Mouse (Mus musculus) ES-Bruce4 (cell line): ENCODE measurements around the gene Rmnd5a. TPM values are rescaled to one million over a fixed set of nuclear protein-coding genes. Genes with fewer than 3 reads are reported as not detected.

Source experiments
- H3K27ac ChIP-seq: 2 replicates; pipeline ENCODE4 v1.5.1; 2012; ENCODE audit warnings: low read length, inconsistent platforms; ENCODE audit not compliant: insufficient read depth
- H3K27me3 ChIP-seq: 2 replicates; pipeline ENCODE4 v1.6.1; 2012; ENCODE audit warnings: mild to moderate bottlenecking, low read length, inconsistent platforms; ENCODE audit not compliant: control insufficient read depth, poor library complexity, insufficient read depth, severe bottlenecking
- H3K36me3 ChIP-seq: 2 replicates; pipeline ENCODE4 v1.6.1; 2012; ENCODE audit warnings: inconsistent platforms, mild to moderate bottlenecking, low read length, moderate library complexity; ENCODE audit not compliant: control insufficient read depth, poor library complexity, insufficient read depth, severe bottlenecking
- H3K4me1 ChIP-seq: one replicate; pipeline ENCODE4 v1.8.1; 2011; ENCODE audit warnings: low read length; ENCODE audit not compliant: control insufficient read depth, insufficient read depth
- H3K4me3 ChIP-seq: 2 replicates; pipeline ENCODE4 v1.5.1; 2011; ENCODE audit warnings: low read depth, mild to moderate bottlenecking, low read length
- H3K9ac ChIP-seq: 2 replicates; pipeline ENCODE4 v1.6.1; 2012; ENCODE audit warnings: low read depth, mild to moderate bottlenecking, inconsistent platforms; ENCODE audit not compliant: poor library complexity, severe bottlenecking
- H3K9me3 ChIP-seq: replicated peaks from 2 replicates; pipeline ENCODE4 v1.6.1; 2012; ENCODE audit warnings: mild to moderate bottlenecking, low read length, inconsistent platforms; ENCODE audit not compliant: control insufficient read depth, poor library complexity, insufficient read depth, severe bottlenecking
- CTCF ChIP-seq: IDR thresholded peaks from one replicate; pipeline ENCODE4 v1.8.1; 2011; ENCODE audit warnings: low read depth, low read length
- EP300 ChIP-seq: IDR thresholded peaks from 2 replicates; pipeline ENCODE4 v1.6.1; 2011; ENCODE audit warnings: low read depth, low read length; ENCODE audit not compliant: insufficient read depth
- POLR2A ChIP-seq: IDR thresholded peaks from one replicate; pipeline ENCODE4 v1.8.1; 2011; ENCODE audit warnings: low read length; ENCODE audit not compliant: insufficient read depth
- polyA plus RNA-seq: library from polyadenylated mRNA; stranded (reverse); fragments of >200 nt; gene quantifications from 2 replicates; pipeline ENCODE4 v1.2.4, GENCODE M21; 2011; ENCODE audit warnings: low read depth; ENCODE audit not compliant: missing spikeins, insufficient read depth, insufficient read length

Gene Rmnd5a
- polyA plus RNA-seq, 1 experiment, result 86.1 TPM

- no peak overlapping the region for H3K27ac ChIP-seq
- H3K9me3 ChIP-seq, result no peaks in the 10 kb centered on the region
- TF ChIP-seq CTCF, result no peak
- no peak for TF ChIP-seq EP300
- no peak for TF ChIP-seq POLR2A
- no peaks in the 10 kb centered on the region for H3K4me1 ChIP-seq
- no peak overlapping the region for H3K9ac ChIP-seq
- H3K36me3 ChIP-seq, result no peaks in the 10 kb centered on the region
- H3K4me3 ChIP-seq, result no peak overlapping the region
- H3K27me3 ChIP-seq, result no peaks in the 10 kb centered on the region
Observed at GRCm38 (mm10) chr6:71452792-71453191, 12.4 kb upstream of the Rmnd5a start.

- no peaks in the 10 kb centered on the region for H3K9me3 ChIP-seq
- no peak overlapping the region for H3K27ac ChIP-seq
- no peaks in the 10 kb centered on the region for H3K36me3 ChIP-seq
- no peak overlapping the region for H3K9ac ChIP-seq
- H3K27me3 ChIP-seq, result no peaks in the 10 kb centered on the region
- TF ChIP-seq CTCF (no peak), POLR2A (no peak), EP300 (no peak)
- H3K4me1 ChIP-seq, result peaks cover 2% of the 10 kb centered on the region
- H3K4me3 ChIP-seq, result no peak overlapping the region
Observed at GRCm38 (mm10) chr6:71445560-71445959, 5.1 kb upstream of the Rmnd5a start.

GRCm38 (mm10) chr6:71444756-71445155, 4.3 kb upstream of the Rmnd5a start:
- TF ChIP-seq EP300, result no peak
- no peak for TF ChIP-seq POLR2A
- no peak for TF ChIP-seq CTCF
- no peaks in the 10 kb centered on the region for H3K27me3 ChIP-seq

GRCm38 (mm10) chr6:71442130-71442529, 1.7 kb upstream of the Rmnd5a start:
- Histone ChIP-seq H3K9me3 (no peaks in the 10 kb centered on the region), H3K4me1 (peaks cover 2% of the 10 kb centered on the region), H3K9ac (peak overlapping the region; percentile 74; the same call in 1 of the 2 replicates), H3K27ac (no peak overlapping the region), H3K4me3 (no peak overlapping the region), H3K27me3 (no peaks in the 10 kb centered on the region), H3K36me3 (no peaks in the 10 kb centered on the region)
- TF ChIP-seq CTCF (no peak), EP300 (no peak)

More at GRCm38 (mm10) chr6:71444756-71445155, 4.3 kb upstream of the Rmnd5a start:
- H3K9ac ChIP-seq, result no peak overlapping the region
- no peak overlapping the region for H3K27ac ChIP-seq
- peaks cover 2% of the 10 kb centered on the region for H3K4me1 ChIP-seq
- H3K36me3 ChIP-seq, result no peaks in the 10 kb centered on the region
- no peak overlapping the region for H3K4me3 ChIP-seq
- H3K9me3 ChIP-seq, result no peaks in the 10 kb centered on the region

GRCm38 (mm10) chr6:71441251-71441580, 779 bp upstream of the Rmnd5a start:
- H3K36me3 ChIP-seq, result no peaks in the 10 kb centered on the region
- peak overlapping the region; percentile 74 for H3K9ac ChIP-seq
- H3K27ac ChIP-seq, result peak overlapping the region; percentile 64
- TF ChIP-seq POLR2A (no peak), CTCF (no peak), EP300 (no peak)
- no peaks in the 10 kb centered on the region for H3K27me3 ChIP-seq
- peak overlapping the region; percentile 90 for H3K4me3 ChIP-seq
- H3K9me3 ChIP-seq, result no peaks in the 10 kb centered on the region
- H3K4me1 ChIP-seq, result peaks cover 2% of the 10 kb centered on the region

- Histone ChIP-seq H3K36me3 (no peaks in the 10 kb centered on the region), H3K27me3 (no peaks in the 10 kb centered on the region), H3K4me1 (peaks cover 2% of the 10 kb centered on the region), H3K4me3 (peak overlapping the region; percentile 97), H3K9me3 (no peaks in the 10 kb centered on the region), H3K9ac (peak overlapping the region; percentile 91), H3K27ac (0 out of 2 replicates have a peak overlapping the region, but pooled peaks have one; percentile 12)
- TF ChIP-seq CTCF (no peak), POLR2A (no peak), EP300 (no peak)
Observed at GRCm38 (mm10) chr6:71440217-71440491, 283 bp downstream of the Rmnd5a start.
